Mouse (Mus musculus) adrenal gland, adult 18-20 months (tissue): ENCODE measurements around the gene Cd2ap. TPM values are rescaled to one million over a fixed set of nuclear protein-coding genes. Genes with fewer than 3 reads are reported as not detected.

Experiments used
- DNase-seq, 2 experiments: peaks; one replicate each; pipeline ENCODE4 v3.0.0; 2021 to 2022; ENCODE audit warnings: low spot score in 2 of 2
- total RNA-seq, 2 experiments: library from RNA; stranded (reverse); gene quantifications; 1 replicate in 1 of 2; 2 replicates in 1 of 2; pipeline ENCODE4 v1.2.3; 2021

Gene Cd2ap
- total RNA-seq, 2 experiments from 2014 or later, result 39.4 to 51.7 TPM

- DNase-seq, result no peak
These were observed 6.0 kb downstream of the Cd2ap start for GRCm38 (mm10) chr17:42870465-42870864.

- DNase-seq, result no peak
These were observed 13.3 kb downstream of the Cd2ap start for GRCm38 (mm10) chr17:42863186-42863585.

- no peak for DNase-seq
These were observed 16.1 kb downstream of the Cd2ap start for GRCm38 (mm10) chr17:42860370-42860769.

- no peak for DNase-seq
These were observed 19.0 kb downstream of the Cd2ap start for GRCm38 (mm10) chr17:42857506-42857905.

GRCm38 (mm10) chr17:42847108-42847507, 29.4 kb downstream of the Cd2ap start:
- DNase-seq, result no peak

GRCm38 (mm10) chr17:42837193-42837592, 39.3 kb downstream of the Cd2ap start:
- no peak for DNase-seq

GRCm38 (mm10) chr17:42822787-42823186, 53.7 kb downstream of the Cd2ap start:
- DNase-seq, result no peak

GRCm38 (mm10) chr17:42815374-42815773, 61.1 kb downstream of the Cd2ap start:
- DNase-seq, result no peak

- no peak for DNase-seq
These were observed 84.0 kb downstream of the Cd2ap start for GRCm38 (mm10) chr17:42792412-42792975.

- DNase-seq, result no peak
These were observed 85.7 kb downstream of the Cd2ap start for GRCm38 (mm10) chr17:42790787-42791186.

- DNase-seq, result no peak
These were observed 86.7 kb downstream of the Cd2ap start for GRCm38 (mm10) chr17:42789723-42790122.

GRCm38 (mm10) chr17:42788686-42789453, 87.6 kb downstream of the Cd2ap start:
- no peak for DNase-seq

- DNase-seq, result peak; percentile 47 to 64
These were observed 94.2 kb downstream of the Cd2ap start for GRCm38 (mm10) chr17:42782156-42782757.

- no peak for DNase-seq
These were observed 122.7 kb downstream of the Cd2ap start for GRCm38 (mm10) chr17:42753791-42754190.

GRCm38 (mm10) chr17:42752173-42752572, 124.3 kb downstream of the Cd2ap start:
- peak in 1 of 2 experiments; percentile 14 for DNase-seq

- DNase-seq, result no peak
These were observed 130.6 kb downstream of the Cd2ap start for GRCm38 (mm10) chr17:42745657-42746420.

Other genes with a start within 250 kb of the Cd2ap start
- under 1 TPM; 0.10 to 0.30 TPM for gene Adgrf4, start 184.4 kb downstream of the Cd2ap start, total RNA-seq
- gene Adgrf2, start 134.5 kb downstream of the Cd2ap start, total RNA-seq, result under 1 TPM in 1 of 2 experiments, not detected in 1; 0.13 TPM
- gene Tnfrsf21, start 139.9 kb upstream of the Cd2ap start, total RNA-seq, result 1 to 10 TPM; 2.8 to 4.3 TPM